Mouse (Mus musculus) adipocyte (in vitro differentiated cells): Measurements from ENCODE around the gene Cnot3.
"Not testable (repeated sequence)": the region's sequence is repeated elsewhere in the genome, so short reads cannot be mapped to it uniquely, and the experiment has no call there.

Source experiments
- DNase-seq: peaks from one replicate; pipeline ENCODE4 v3.0.0-alpha.2; 2016; ENCODE audit warnings: low spot score

The Cnot3 gene

GRCm38 (mm10) chr7:3698471-3698870 lies 53.4 kb downstream of the Cnot3 start:
- no peak for DNase-seq

- no peak for DNase-seq
Observed at GRCm38 (mm10) chr7:3703148-3703878, 58.2 kb downstream of the Cnot3 start.

DNA sequence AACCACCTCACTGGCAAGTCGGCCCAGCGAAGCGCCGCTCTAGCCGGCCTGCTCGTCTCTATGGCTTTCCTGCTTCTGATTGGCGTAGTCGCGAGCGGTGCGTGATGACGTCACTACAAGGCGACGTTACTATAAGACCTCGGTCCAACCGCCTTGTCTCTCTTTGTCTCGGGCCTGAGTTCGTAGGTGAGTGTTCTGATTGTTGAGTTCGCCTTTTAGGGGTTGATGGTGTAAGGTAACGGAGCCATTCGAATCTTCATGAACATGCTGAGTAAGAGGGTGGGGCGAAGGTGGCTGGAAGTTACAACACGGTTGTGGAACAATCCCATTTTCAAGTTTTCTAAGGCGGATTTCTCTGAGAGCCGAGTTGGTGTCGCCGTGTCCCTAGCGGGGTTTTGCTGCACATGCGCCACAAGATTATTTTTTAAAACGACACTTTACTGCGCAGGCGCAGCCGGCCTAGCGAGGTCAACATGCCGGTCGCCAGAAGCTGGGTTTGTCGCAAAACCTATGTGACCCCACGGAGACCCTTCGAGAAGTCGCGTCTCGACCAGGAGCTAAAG lies 58.9 kb downstream of the Cnot3 start, which contains the start of gene Rps9:
Gene Rps9, plus strand, starts transcription at position 115 of the 563 bp plus-strand sequence.
- peak; percentile 94 for DNase-seq

- no peak for DNase-seq
Observed at GRCm38 (mm10) chr7:3704475-3704874, 59.4 kb downstream of the Cnot3 start.

DNA sequence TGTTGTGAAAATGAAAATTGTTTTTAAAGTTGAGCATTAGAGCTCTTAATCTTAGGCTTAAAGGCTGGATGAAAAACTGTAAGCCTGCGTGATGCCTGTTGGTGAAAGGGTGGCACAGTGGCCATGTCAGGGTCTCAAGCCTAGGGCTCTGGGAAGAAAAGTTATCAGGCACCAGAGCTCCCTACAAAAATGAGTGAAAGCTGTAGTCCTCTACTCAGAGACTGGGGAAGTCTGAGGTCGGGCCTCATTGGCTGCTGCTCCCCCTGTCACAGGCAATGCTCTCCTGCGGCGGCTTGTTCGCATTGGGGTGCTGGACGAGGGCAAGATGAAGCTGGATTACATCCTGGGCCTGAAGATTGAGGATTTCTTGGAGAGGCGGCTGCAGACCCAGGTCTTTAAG lies 60.4 kb downstream of the Cnot3 start:
- DNase-seq: not testable (repeated sequence)

DNA sequence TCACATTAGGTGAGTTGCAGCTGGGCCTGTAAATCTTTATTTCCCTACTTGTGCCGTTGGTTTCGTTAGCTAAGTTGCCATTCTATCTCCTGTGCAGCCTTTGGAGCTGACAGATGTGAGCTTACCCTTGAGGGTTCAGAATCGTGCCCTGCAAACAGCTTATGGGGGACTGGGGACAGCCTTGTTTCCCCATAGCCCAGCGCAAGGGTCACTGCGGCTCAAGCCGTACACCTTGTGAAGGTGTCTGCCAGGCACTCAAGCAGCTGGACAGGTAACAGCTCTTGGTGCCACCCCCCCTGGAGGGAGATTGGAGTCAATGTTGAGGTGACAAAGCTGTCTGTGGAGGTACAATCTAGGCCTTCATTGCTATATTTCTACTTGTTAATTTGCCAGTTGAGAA lies 60.8 kb downstream of the Cnot3 start:
- no peak for DNase-seq

GRCm38 (mm10) chr7:3706343-3706934 lies 61.4 kb downstream of the Cnot3 start:
- DNase-seq: no peak

- DNase-seq: no peak
Observed at GRCm38 (mm10) chr7:3707027-3707426, 62.0 kb downstream of the Cnot3 start.

DNA sequence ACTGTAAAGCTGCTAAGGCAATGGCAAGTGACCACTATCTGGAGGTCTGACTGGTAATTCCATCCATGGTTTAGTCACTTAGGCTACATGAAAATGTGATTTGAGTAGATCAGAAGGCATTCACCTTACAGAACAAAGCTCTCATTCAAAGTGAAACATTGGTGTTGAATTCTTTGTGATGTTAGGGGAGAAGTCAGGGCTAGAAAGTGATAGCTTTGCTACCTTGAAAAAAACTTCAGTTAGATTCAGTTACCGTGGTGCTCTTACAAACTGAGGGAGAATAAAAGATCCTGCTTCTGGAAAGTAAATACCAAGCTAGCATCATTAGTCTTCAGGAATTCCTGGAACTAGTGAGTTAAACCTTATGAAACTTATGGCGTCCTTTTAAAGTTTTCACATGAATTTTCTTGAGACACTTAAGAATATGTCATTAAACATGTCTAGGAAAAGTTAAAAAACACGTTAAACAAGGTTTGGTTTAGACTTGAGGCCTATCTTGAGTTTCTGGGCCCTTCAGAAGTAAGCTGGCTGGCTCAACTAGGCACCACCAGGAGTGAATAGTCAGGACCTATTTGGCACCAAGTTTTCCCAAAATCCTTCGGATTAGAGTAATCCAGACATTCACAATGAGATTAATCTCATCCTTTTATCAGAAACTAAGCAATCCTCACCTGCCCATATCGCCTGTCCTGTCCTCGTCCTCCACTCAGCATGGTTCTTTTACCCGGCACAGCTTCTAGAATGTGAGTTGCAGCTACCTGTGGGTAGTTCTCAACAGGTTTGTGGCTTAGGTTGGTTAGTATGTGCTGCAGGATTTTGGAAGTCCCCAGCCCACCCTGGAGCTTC lies 62.7 kb downstream of the Cnot3 start:
- no peak for DNase-seq

DNA sequence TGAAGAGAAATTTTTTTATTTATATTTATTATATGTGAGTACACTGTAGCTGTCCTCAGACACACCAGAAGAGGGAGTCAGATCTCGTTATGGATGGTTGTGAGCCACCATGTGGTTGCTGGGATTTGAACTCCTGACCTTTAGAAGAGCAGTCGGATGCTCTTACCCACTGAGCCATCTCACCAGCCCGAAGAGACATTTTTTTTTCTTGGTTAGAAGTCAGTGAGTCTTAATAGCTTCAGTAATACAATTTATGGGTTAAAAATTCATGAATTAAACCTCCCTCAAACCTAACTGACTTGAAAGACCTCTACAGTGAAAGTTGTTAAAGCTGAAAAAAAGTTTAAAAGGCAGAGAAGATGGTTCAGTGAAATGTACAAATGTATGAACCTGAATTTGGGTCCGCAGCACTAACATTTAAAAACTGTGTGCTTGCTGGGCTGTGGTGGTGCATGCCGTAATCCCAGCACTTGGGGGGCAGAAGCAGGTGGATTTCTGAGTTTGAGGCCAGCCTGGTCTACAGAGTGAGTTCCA lies 63.4 kb downstream of the Cnot3 start:
- not testable (repeated sequence) for DNase-seq

- no peak for DNase-seq
Observed at GRCm38 (mm10) chr7:3709000-3709399, 63.9 kb downstream of the Cnot3 start.
